Mouse (Mus musculus) MEL-GATA-1-ER (cell line): ENCODE data around the gene Ptger2.

Experiments
- DNase-seq: peaks from one replicate; pipeline ENCODE4 v3.0.0-alpha.2; 2012; ENCODE audit warnings: low read depth; ENCODE audit errors: extremely low read depth

Ptger2 gene

DNA sequence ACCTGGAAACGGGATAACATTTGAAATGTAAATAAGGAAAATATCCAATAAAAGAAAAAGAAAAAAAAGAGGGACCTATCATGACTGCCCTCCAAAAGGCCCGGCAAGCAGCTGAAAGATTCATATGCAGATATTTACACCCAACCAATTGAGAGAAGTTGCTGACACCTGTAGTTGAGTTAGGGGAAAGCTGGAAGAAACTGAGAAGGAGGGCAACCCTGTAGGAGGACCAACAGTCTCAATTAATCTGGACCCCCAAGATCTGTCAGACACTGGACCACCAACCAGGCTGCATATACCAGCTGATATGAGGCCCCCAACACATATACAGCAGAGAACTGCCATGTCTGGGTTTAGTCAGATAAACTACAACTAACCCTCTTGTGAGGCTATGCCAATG is 60.1 kb downstream of the Ptger2 start:
- DNase-seq, result peak; percentile 74

DNA sequence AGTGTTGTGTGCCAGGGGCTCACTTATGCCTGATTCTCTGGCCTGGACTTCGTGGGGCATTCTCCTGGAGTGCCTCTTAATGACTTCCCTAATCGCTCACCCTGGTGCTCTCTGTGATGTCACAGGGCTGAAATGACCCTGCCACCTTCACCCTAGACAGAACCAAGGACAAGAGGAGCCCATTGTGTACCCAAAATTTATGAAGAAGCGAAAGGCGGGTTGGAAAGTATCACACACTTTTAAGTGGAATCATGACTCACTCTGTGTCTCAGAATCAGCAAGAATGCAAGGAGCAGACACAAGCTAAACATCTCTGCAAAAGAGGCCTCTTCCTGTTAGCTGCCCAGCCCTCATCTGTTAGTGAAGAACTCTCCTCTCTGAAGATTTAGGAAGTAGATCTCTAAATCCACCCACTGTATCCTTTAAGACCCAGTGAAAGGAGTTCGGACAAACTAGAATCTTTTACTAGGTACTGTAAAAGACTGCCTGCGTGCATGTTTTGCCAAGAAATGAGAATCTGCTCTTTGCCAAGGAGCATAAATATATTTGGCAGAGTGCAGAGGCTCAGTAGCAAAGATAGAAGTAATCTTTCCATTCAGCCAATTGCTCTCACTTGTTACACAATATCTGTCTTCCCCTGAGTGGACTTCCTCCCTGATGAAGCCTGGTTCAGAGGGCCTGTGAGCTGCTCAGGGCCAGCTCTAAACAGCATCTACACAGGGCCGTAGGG is 61.9 kb downstream of the Ptger2 start:
- DNase-seq, result peak; percentile 60

DNA sequence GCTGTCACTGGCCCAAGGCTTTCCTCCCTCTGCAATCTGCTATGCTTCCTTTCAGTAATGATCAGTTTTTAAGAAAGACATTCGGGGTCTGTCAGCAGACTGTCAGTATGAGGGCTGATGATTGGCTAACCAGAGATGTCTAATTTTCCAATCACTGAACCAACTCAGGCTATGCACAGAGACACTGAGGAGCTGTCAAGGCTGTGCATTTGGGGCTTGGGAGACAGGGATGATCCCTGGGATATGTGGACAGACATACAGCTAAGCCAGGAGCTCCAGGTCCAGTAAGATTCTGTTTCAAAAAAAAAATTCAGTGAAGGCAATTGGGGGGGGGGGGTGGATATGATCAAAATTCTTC is 62.4 kb downstream of the Ptger2 start:
- no peak for DNase-seq

DNA sequence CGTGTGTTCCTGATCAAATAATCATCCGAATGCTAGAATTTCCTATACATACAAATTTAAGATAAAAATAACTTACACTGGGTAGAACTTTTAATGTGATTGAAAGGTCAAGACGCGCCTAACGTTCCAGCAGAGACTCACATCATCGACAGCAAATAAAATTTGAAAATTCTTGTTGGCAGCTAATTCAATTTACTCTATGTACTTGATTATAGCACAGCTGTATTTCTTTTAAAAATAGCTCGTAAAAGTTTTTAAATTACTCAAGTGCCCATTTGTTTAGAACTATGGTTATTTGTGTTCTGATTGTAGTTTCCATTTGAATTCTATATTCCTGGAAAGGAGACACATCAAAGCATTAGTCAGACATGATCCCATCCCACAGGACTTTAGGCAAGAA is 63.1 kb downstream of the Ptger2 start:
- no peak for DNase-seq
